Mouse (Mus musculus): ENCODE data around the gene Pdzd7. TPM values are rescaled to one million over a fixed set of nuclear protein-coding genes. Genes with fewer than 3 reads are reported as not detected.

The Pdzd7 gene
- polyA plus RNA-seq, 1 experiment from 2014 or later, result 2.7 TPM

DNA sequence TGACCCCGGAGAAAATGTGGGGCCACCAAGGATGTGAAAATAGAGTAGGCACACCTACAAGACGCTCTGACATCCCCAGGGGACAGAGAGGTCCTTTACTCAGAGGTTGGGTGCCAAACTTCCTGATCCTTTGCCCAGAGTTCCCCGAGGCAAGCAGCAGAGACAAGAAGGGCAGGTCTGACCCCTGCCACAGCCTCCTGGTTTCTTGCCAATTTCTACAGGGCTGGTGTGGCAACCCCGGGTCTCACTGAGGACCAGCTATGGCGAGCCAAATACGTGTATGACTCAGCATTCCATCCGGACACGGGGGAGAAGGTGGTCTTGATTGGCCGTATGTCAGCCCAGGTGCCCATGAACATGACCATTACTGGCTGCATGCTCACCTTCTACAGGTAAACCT, 4.0 kb upstream of the Pdzd7 start:
- no peak overlapping the region; the same call in 1 of the 2 replicates for H3K4me2 ChIP-seq (ENCODE audit: low read length)
- WGBS, result 77% methylated on average over 9 of the region's 9 CpGs
- H3K27me3 ChIP-seq (replicated peaks; ENCODE audit: control insufficient read depth, insufficient read depth, low read length), result no peaks in the 10 kb centered on the region
- no peak for ATAC-seq
- H3K36me3 ChIP-seq (ENCODE audit: control insufficient read depth, insufficient read depth), result peaks cover 12% of the 10 kb centered on the region; the same call in 1 of the 2 replicates
- H3K27ac ChIP-seq (ENCODE audit: low read length), result no peak overlapping the region
- H3K9me3 ChIP-seq (ENCODE audit: control insufficient read depth, low read length), result no peaks in the 10 kb centered on the region
- no peak overlapping the region for H3K4me3 ChIP-seq (replicated peaks; ENCODE audit: low read length)
- no peak overlapping the region for H3K9ac ChIP-seq (replicated peaks; ENCODE audit: low read depth, low read length)
- peaks cover 39% of the 10 kb centered on the region for H3K4me1 ChIP-seq (replicated peaks; ENCODE audit: control insufficient read depth, insufficient read depth, low read length)

DNA sequence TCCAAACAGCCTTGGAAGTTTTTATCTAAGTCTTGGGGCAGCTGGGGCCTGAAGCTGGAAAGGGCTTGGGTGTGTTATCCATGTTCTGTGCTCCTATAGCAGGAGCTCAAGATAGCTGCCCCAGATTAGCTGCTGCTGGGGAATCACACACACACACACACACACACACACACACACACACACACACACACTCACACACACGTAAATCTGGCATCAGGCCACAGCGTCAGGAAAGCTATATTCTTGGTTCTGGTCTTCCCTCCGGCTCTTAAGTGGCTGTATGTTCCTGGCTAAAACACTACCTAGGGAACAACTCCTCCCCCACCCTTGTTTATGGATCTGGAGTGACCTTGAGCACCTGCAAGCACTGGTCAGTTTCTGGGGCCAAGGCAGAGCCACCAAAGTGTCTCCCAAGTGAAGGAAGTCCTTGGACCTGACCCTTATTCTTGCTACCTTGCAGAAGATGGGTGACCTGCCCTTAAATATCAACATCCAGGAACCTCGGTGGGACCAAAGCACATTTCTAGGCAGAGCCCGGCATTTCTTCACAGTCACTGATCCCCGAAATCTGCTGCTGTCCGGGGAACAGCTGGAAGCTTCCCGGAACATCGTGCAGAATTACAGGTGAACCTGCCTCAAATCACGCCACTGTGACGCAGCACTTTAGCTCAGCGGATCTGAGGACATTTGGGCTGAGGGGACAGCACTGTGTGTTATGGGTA, 3.3 kb upstream of the Pdzd7 start:
- peak overlapping the region; percentile 79 for H3K4me2 ChIP-seq (ENCODE audit: low read length)
- WGBS, result 79% methylated on average over 12 of the region's 12 CpGs
- no peaks in the 10 kb centered on the region for H3K9me3 ChIP-seq (ENCODE audit: control insufficient read depth, low read length)

DNA sequence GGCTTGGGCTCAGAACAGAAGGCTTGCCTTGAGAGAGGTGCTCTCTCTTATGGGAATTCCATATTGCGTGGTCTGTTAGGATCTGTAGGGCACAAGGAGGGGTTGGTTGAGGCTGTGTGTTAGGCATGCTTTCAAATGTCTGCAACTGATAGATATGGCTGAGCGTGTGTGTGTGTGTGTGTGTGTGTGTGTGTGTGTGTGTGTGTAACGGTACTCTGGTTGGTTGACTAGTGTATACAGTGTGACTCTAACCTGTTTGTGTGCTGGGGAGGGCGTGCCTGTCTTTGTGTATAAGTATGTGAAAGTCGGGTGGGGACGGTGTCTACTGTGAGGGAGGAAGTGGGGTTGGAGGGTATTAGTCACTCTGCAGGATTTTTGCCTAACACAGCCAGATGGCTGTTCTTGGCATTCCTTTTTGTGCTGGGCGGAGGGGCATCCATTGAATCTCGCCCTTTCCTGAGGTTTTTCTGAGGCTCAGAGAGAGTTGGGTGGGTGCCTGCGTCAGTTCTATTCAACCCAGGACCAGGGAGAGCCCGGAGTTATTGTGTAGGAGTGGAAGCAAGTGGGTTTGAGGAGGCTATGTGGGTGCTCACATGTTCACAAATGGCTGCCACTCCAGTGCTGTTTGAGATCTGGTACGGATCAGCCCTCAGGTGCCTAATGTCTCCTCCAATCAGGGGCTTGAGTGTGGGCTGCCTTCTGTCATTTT, 2.6 kb upstream of the Pdzd7 start:
- H3K27ac ChIP-seq (ENCODE audit: low read length), result peak overlapping the region; percentile 87
- H3K9ac ChIP-seq (replicated peaks; ENCODE audit: low read depth, low read length), result peak overlapping the region; percentile 49
- peaks cover 10% of the 10 kb centered on the region; the same call in 1 of the 2 replicates for H3K36me3 ChIP-seq (ENCODE audit: control insufficient read depth, insufficient read depth)
- no peaks in the 10 kb centered on the region for H3K9me3 ChIP-seq (ENCODE audit: control insufficient read depth, low read length)
- H3K4me3 ChIP-seq (replicated peaks; ENCODE audit: low read length), result peak overlapping the region; percentile 44
- no peaks in the 10 kb centered on the region for H3K27me3 ChIP-seq (replicated peaks; ENCODE audit: control insufficient read depth, insufficient read depth, low read length)
- WGBS, result 18% methylated on average over 11 of the region's 11 CpGs
- peaks cover 39% of the 10 kb centered on the region for H3K4me1 ChIP-seq (replicated peaks; ENCODE audit: control insufficient read depth, insufficient read depth, low read length)
- peak; percentile 65 for ATAC-seq
- peak overlapping the region; percentile 79 for H3K4me2 ChIP-seq (ENCODE audit: low read length)

More for the DNA sequence above, 3.3 kb upstream of the Pdzd7 start:
- no peaks in the 10 kb centered on the region for H3K27me3 ChIP-seq (replicated peaks; ENCODE audit: control insufficient read depth, insufficient read depth, low read length)
- peak overlapping the region; percentile 87 for H3K27ac ChIP-seq (ENCODE audit: low read length)
- peaks cover 39% of the 10 kb centered on the region for H3K4me1 ChIP-seq (replicated peaks; ENCODE audit: control insufficient read depth, insufficient read depth, low read length)
- H3K36me3 ChIP-seq (ENCODE audit: control insufficient read depth, insufficient read depth), result peaks cover 10% of the 10 kb centered on the region; the same call in 1 of the 2 replicates
- peak overlapping the region; percentile 49 for H3K9ac ChIP-seq (replicated peaks; ENCODE audit: low read depth, low read length)
- no peak for ATAC-seq
- H3K4me3 ChIP-seq (replicated peaks; ENCODE audit: low read length), result peak overlapping the region; percentile 44

DNA sequence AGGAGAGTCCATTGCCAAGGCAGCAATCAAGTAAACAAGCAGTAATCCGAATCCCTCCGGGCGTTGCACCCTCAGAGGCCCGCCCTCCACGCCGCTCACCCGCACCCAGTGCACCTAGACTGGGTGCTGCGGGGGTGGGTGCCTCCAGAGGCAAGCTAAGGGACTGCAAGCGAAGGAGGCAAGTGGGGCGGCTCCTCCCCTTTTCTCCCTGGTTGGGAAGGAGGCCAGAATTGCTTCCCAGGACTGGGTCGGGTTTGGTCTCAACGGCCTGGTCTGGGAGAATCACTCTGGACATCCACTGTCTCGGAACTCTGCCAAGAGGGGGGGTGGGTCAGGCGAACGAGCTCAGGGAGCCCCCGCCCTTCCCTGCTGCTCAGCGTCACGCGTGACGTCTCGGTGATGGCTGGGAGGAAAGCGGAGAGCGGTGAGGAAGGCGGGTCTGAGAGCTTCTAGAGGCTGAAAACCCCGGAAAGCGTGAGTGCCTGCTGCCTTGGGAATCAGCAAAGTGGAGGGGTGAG, 2.0 kb upstream of the Pdzd7 start, which contains the start of gene Sfxn3:
Gene Sfxn3, plus strand, starts transcription at position 87 of the 518 bp plus-strand sequence.
- ATAC-seq, result peak; percentile 87
- H3K9ac ChIP-seq (replicated peaks; ENCODE audit: low read depth, low read length), result peak within 1 kb of the TSS; percentile 49
- peak within 1 kb of the TSS; percentile 87 for H3K27ac ChIP-seq (ENCODE audit: low read length)
- H3K4me1 ChIP-seq (replicated peaks; ENCODE audit: control insufficient read depth, insufficient read depth, low read length), result peaks cover 39% of the 10 kb centered on the region
- under 1% methylated on average over 26 of the region's 26 CpGs for WGBS
- H3K4me2 ChIP-seq (ENCODE audit: low read length), result peak within 1 kb of the TSS; percentile 79
- H3K27me3 ChIP-seq (replicated peaks; ENCODE audit: control insufficient read depth, insufficient read depth, low read length), result no peaks in the 10 kb centered on the region
- H3K9me3 ChIP-seq (ENCODE audit: control insufficient read depth, low read length), result no peaks in the 10 kb centered on the region
- H3K36me3 ChIP-seq (ENCODE audit: control insufficient read depth, insufficient read depth), result peaks cover 8% of the 10 kb centered on the region; the same call in 1 of the 2 replicates
- H3K4me3 ChIP-seq (replicated peaks; ENCODE audit: low read length), result peak within 1 kb of the TSS; percentile 44

DNA sequence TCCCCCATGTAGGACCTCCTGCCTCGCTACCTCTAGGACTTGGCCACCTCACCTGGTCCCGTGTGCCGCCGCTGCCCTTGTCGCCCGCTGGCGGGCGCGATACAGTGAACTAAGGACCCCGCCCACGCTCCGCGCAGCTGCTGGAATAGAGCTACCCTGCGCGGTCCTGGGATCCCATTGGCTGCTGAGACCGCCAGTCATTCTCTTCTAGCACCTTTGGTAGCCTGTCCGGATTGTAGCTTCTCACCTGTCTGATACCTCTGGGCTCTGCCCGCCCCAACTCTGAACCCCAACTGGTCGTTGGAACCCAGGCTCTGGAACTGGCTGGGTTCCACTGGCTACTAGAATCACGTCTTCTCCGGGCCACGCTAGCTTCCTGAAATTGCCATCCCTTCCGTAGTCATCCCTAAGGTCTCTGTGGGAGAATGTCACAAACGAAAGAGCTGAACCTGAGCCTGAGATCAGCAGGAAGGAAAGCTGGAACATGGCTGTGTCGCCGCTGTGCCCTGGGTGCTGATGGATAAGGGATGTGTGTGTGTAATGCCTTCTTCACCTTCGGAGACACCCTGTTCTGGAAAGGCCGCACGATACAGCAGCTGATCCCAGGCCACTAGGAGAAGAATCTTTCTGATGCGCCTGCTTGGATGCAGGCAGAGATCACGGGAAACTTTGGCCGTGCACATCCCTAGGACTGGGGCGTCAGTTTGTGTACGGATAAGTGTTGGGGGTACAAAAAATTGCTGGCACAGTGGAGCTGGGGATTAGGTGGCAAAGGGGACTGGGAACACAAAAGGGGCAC, 1.2 kb upstream of the Pdzd7 start:
- peak; percentile 53 for ATAC-seq

DNA sequence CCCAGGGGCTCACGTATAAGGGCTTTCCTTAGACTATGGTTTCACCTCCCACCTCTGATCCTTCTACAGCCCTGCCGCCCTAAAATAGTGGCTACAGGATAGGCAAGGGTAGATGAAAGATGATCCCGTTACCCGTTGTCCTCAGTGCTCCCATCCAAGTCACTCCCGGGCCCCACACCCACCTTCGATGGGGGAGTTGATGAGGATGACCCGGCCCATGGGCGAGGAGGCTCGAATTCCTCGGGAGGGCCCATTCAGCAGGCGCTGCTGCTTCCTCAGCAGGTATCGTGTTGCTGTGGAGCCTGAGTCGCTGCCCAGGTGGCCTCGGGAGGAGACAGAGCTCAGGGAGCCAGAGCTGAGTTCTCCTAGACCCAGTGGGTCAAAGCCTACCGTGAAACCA, 281 bp downstream of the Pdzd7 start:
- WGBS, result 52% methylated on average over 15 of the region's 15 CpGs
- no peaks in the 10 kb centered on the region for H3K27me3 ChIP-seq (replicated peaks; ENCODE audit: control insufficient read depth, insufficient read depth, low read length)
- no peak overlapping the region for H3K4me3 ChIP-seq (replicated peaks; ENCODE audit: low read length)
- peaks cover 34% of the 10 kb centered on the region for H3K4me1 ChIP-seq (replicated peaks; ENCODE audit: control insufficient read depth, insufficient read depth, low read length)
- no peak overlapping the region for H3K4me2 ChIP-seq (ENCODE audit: low read length)
- H3K9ac ChIP-seq (replicated peaks; ENCODE audit: low read depth, low read length), result no peak overlapping the region
- H3K36me3 ChIP-seq (ENCODE audit: control insufficient read depth, insufficient read depth), result no peaks in the 10 kb centered on the region
- no peak overlapping the region for H3K27ac ChIP-seq (ENCODE audit: low read length)
- no peaks in the 10 kb centered on the region for H3K9me3 ChIP-seq (ENCODE audit: control insufficient read depth, low read length)
- ATAC-seq, result no peak

More for the DNA sequence above, 1.2 kb upstream of the Pdzd7 start:
- H3K4me1 ChIP-seq (replicated peaks; ENCODE audit: control insufficient read depth, insufficient read depth, low read length), result peaks cover 39% of the 10 kb centered on the region
- H3K9me3 ChIP-seq (ENCODE audit: control insufficient read depth, low read length), result no peaks in the 10 kb centered on the region
- 1% methylated on average over 34 of the region's 34 CpGs for WGBS
- no peaks in the 10 kb centered on the region for H3K27me3 ChIP-seq (replicated peaks; ENCODE audit: control insufficient read depth, insufficient read depth, low read length)
- peak overlapping the region; percentile 87 for H3K27ac ChIP-seq (ENCODE audit: low read length)
- H3K36me3 ChIP-seq (ENCODE audit: control insufficient read depth, insufficient read depth), result peaks cover 4% of the 10 kb centered on the region; the same call in 1 of the 2 replicates
- H3K9ac ChIP-seq (replicated peaks; ENCODE audit: low read depth, low read length), result peak overlapping the region; percentile 49
- peak overlapping the region; percentile 44 for H3K4me3 ChIP-seq (replicated peaks; ENCODE audit: low read length)
- peak overlapping the region; percentile 79 for H3K4me2 ChIP-seq (ENCODE audit: low read length)

GRCm38 (mm10) chr19:45044389-45044927, 1.1 kb downstream of the Pdzd7 start:
- no peaks in the 10 kb centered on the region for H3K9me3 ChIP-seq (ENCODE audit: control insufficient read depth, low read length)
- no peak overlapping the region for H3K27ac ChIP-seq (ENCODE audit: low read length)
- no peak overlapping the region for H3K4me3 ChIP-seq (replicated peaks; ENCODE audit: low read length)
- H3K27me3 ChIP-seq (replicated peaks; ENCODE audit: control insufficient read depth, insufficient read depth, low read length), result no peaks in the 10 kb centered on the region
- H3K9ac ChIP-seq (replicated peaks; ENCODE audit: low read depth, low read length), result no peak overlapping the region
- no peak for ATAC-seq
- H3K36me3 ChIP-seq (ENCODE audit: control insufficient read depth, insufficient read depth), result no peaks in the 10 kb centered on the region
- H3K4me2 ChIP-seq (ENCODE audit: low read length), result no peak overlapping the region
- WGBS, result 68% methylated on average over 11 of the region's 11 CpGs
- H3K4me1 ChIP-seq (replicated peaks; ENCODE audit: control insufficient read depth, insufficient read depth, low read length), result peaks cover 28% of the 10 kb centered on the region

GRCm38 (mm10) chr19:45040214-45040613, 5.3 kb downstream of the Pdzd7 start:
- 62% methylated on average over 13 of the region's 13 CpGs for whole genome bisulfite sequencing
- Histone ChIP-seq H3K36me3 (ENCODE audit: control insufficient read depth, insufficient read depth) (no peaks in the 10 kb centered on the region), H3K9ac (replicated peaks; ENCODE audit: low read depth, low read length) (no peak overlapping the region), H3K4me1 (replicated peaks; ENCODE audit: control insufficient read depth, insufficient read depth, low read length) (no peaks in the 10 kb centered on the region), H3K9me3 (ENCODE audit: control insufficient read depth, low read length) (no peaks in the 10 kb centered on the region), H3K27me3 (replicated peaks; ENCODE audit: control insufficient read depth, insufficient read depth, low read length) (no peaks in the 10 kb centered on the region), H3K4me3 (replicated peaks; ENCODE audit: low read length) (no peak overlapping the region), H3K27ac (ENCODE audit: low read length) (no peak overlapping the region), H3K4me2 (ENCODE audit: low read length) (no peak overlapping the region)
- no peak for ATAC-seq

All from forebrain, embryonic 16.5 days (tissue).